Comparison of ENCODE assay signal across 8 mouse cellular contexts in genomic region chr13:21168371-21169011, GRCm38 (mm10). TPM values are rescaled to one million over a fixed set of nuclear protein-coding genes. Genes with fewer than 3 reads are reported as not detected.
A peak's percentile ranks its signal among the peaks of the same experiment; 100 is the strongest.
DNase-seq lines count a peak whose midpoint lies in the region; ATAC-seq lines count a peak whose summit lies in the region.

No protein-coding gene starts in this region.

- H3K27ac ChIP-seq in heart, embryonic 10.5 days, result peak overlapping the region; percentile 36; the same call in 1 of the 2 replicates
- no peak overlapping the region for H3K27ac ChIP-seq in midbrain, embryonic 12.5 days (replicated peaks)

- H3K4me1 ChIP-seq in heart, embryonic 10.5 days, result peaks cover 9% of the 10 kb centered on the region; the same call in 1 of the 2 replicates
- peaks cover 8% of the 10 kb centered on the region for H3K4me1 ChIP-seq in midbrain, embryonic 12.5 days

- peak overlapping the region; percentile 71 for H3K4me3 ChIP-seq in heart, embryonic 10.5 days
- H3K4me3 ChIP-seq in midbrain, embryonic 12.5 days, result peak overlapping the region; percentile 55

- ATAC-seq in midbrain, embryonic 12.5 days (ENCODE audit: low FRiP score, low read depth), result no peak

- no peaks in the 10 kb centered on the region for H3K36me3 ChIP-seq in heart, embryonic 10.5 days
- no peaks in the 10 kb centered on the region for H3K36me3 ChIP-seq in midbrain, embryonic 12.5 days

- under 1% methylated on average over 16 of the region's 16 CpGs for WGBS in heart, embryonic 10.5 days
- WGBS in midbrain, embryonic 12.5 days, result 0% methylated on average over 16 of the region's 16 CpGs

- H3K9me3 ChIP-seq in heart, embryonic 10.5 days, result no peaks in the 10 kb centered on the region
- no peaks in the 10 kb centered on the region for H3K9me3 ChIP-seq in midbrain, embryonic 12.5 days

- peak; percentile 40 to 84 for DNase-seq in adrenal gland, adult (ENCODE audit: inconsistent age in 2 of 2, low spot score in 1 of 2)
- DNase-seq in adrenal gland, adult 8-10 months, result no peak
- peak; percentile 77 for DNase-seq in A20 (ENCODE audit: low read depth, low spot score)
- DNase-seq in cerebellum, adult 8-10 months, result peak; percentile 43
- no peak for DNase-seq in heart, embryonic 10.5 days (ENCODE audit: low spot score)
- DNase-seq in kidney, postnatal 14 days, result peak; percentile 41
- DNase-seq in urinary bladder, postnatal 25 days (ENCODE audit: low spot score), result no peak

- no peaks in the 10 kb centered on the region for H3K27me3 ChIP-seq in heart, embryonic 10.5 days (ENCODE audit: insufficient read depth, poor library complexity, severe bottlenecking)
- peaks cover 4% of the 10 kb centered on the region for H3K27me3 ChIP-seq in midbrain, embryonic 12.5 days

- H3K4me2 ChIP-seq in midbrain, embryonic 12.5 days (replicated peaks), result peak overlapping the region; percentile 64

- peak overlapping the region; percentile 50 for H3K9ac ChIP-seq in midbrain, embryonic 12.5 days (replicated peaks)

RNA-seq across cellular contexts. Expression of gene Trim27, which starts 10.8 kb away (rescaled TPM):
- 10 to 100 TPM; 46.8 to 54.3 (median 52.6) TPM for total RNA-seq in adrenal gland, adult 8-10 months (2022)
- polyA plus RNA-seq in heart, embryonic 10.5 days (2016; fragmentation: Nextera tagmentation; extraction: Ambion mirVana), result 108 and 152 TPM in 2 replicates
- 132 and 140 TPM in 2 replicates for polyA plus RNA-seq in midbrain, embryonic 12.5 days (2016; fragmentation: Nextera tagmentation; extraction: Ambion mirVana)

RNA-seq across cellular contexts. Expression of gene Olfr1368, which starts 22.8 kb away (rescaled TPM):
- not detected for total RNA-seq in adrenal gland, adult 8-10 months (2022)
- polyA plus RNA-seq in heart, embryonic 10.5 days (2016; fragmentation: Nextera tagmentation; extraction: Ambion mirVana), result not detected in 2 replicates
- not detected in 2 replicates for polyA plus RNA-seq in midbrain, embryonic 12.5 days (2016; fragmentation: Nextera tagmentation; extraction: Ambion mirVana)

RNA-seq across cellular contexts. Expression of gene Olfr263, which starts 39.1 kb away (rescaled TPM):
- total RNA-seq in adrenal gland, adult 8-10 months (2022), result not detected
- not detected in 2 replicates for polyA plus RNA-seq in heart, embryonic 10.5 days (2016; fragmentation: Nextera tagmentation; extraction: Ambion mirVana)
- polyA plus RNA-seq in midbrain, embryonic 12.5 days (2016; fragmentation: Nextera tagmentation; extraction: Ambion mirVana), result not detected in 2 replicates

RNA-seq across cellular contexts. Expression of gene Olfr1369-ps1, which starts 57.2 kb away (rescaled TPM):
- not detected for total RNA-seq in adrenal gland, adult 8-10 months (2022)
- 0.07 and 0.10 TPM in 2 replicates for polyA plus RNA-seq in heart, embryonic 10.5 days (2016; fragmentation: Nextera tagmentation; extraction: Ambion mirVana)
- polyA plus RNA-seq in midbrain, embryonic 12.5 days (2016; fragmentation: Nextera tagmentation; extraction: Ambion mirVana), result 0.06 and 0.07 TPM in 2 replicates

Comparison
In these comparisons a context has a peak if more than half of its experiments do, and no peak if none do; other contexts are left out.
1. DNase-seq: peak in adrenal gland, adult (2 of 2), A20 (single experiment), cerebellum, adult 8-10 months (single experiment) and kidney, postnatal 14 days (single experiment); none in adrenal gland, adult 8-10 months (single experiment), heart, embryonic 10.5 days (single experiment) and urinary bladder, postnatal 25 days (single experiment).